Mouse (Mus musculus): ENCODE data around the gene Tnni2. TPM values are rescaled to one million over a fixed set of nuclear protein-coding genes. Genes with fewer than 3 reads are reported as not detected.
"Not testable (repeated sequence)": the region's sequence is repeated elsewhere in the genome, so short reads cannot be mapped to it uniquely, and the experiment has no call there.

Gene Tnni2
- polyA plus RNA-seq (2015; fragmentation: Nextera tagmentation; extraction: Ambion mirVana) = 2.4 and 7.4 TPM in 2 replicates

DNA sequence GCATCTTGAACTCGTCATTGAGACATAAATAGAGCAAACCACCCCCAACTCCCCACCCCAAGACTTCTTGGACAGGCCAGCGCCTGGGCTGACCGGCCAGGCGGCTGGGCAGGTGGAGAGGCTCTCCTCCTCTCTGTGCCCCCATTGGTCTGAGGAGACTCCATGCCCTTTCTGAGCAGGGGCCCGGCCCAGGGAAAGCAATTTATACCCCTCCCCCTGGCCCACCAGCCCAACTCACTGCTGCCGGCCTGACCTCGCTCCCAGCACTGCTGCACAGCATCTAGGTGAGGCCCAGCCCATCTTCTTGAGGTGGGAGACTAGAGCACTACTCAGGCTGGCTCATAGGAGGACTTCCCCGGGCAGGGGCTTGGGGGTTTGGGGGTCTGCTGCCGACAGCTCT, at the start of gene Tnni2:
Tnni2 (plus strand) TSS at position 224 of the 400 bp plus-strand sequence.
- H3K4me2 ChIP-seq = no peak within 1 kb of the TSS
- H3K9me3 ChIP-seq = no peaks in the 10 kb centered on the region
- no peaks in the 10 kb centered on the region for H3K36me3 ChIP-seq
- H3K4me3 ChIP-seq = no peak within 1 kb of the TSS
- WGBS = 75% methylated on average over 9 of the region's 9 CpGs
- no peaks in the 10 kb centered on the region for H3K27me3 ChIP-seq
- H3K4me1 ChIP-seq = peaks cover 16% of the 10 kb centered on the region
- no peak within 1 kb of the TSS for H3K9ac ChIP-seq
- no peak for ATAC-seq (ENCODE audit: borderline replicate concordance, extremely low read depth, low FRiP score, low TSS enrichment)
- peak within 1 kb of the TSS; percentile 64 for H3K27ac ChIP-seq

DNA sequence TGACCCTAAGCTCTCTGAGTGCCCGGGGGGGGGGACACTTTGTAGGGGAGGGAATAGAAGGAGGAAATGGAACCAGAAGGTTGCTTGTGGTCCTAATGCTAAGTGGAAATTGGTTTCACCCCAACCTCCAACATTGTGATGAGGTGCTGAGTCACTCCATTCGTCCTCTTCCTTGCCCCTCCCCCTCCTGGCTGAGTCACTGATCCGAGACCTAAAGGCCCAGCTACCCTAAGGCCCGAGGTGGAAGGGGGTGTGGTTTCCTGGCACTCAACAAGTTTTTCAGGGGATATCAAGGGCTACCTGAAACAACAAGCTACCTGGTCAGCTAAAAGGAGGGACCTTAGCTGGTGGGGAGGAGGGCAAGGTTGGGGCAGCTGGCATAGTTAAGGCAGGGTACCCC, 48.4 kb upstream of the Tnni2 start:
- Histone ChIP-seq H3K4me1 (no peaks in the 10 kb centered on the region), H3K9ac (no peak overlapping the region), H3K27me3 (no peaks in the 10 kb centered on the region), H3K27ac (no peak overlapping the region), H3K4me2 (no peak overlapping the region), H3K36me3 (no peaks in the 10 kb centered on the region), H3K9me3 (no peaks in the 10 kb centered on the region), H3K4me3 (no peak overlapping the region)
- WGBS = 24% methylated on average over 4 of the region's 4 CpGs
- ATAC-seq (ENCODE audit: borderline replicate concordance, extremely low read depth, low FRiP score, low TSS enrichment) = 0 out of 2 replicates have a peak, but pooled peaks have one; percentile 12

DNA sequence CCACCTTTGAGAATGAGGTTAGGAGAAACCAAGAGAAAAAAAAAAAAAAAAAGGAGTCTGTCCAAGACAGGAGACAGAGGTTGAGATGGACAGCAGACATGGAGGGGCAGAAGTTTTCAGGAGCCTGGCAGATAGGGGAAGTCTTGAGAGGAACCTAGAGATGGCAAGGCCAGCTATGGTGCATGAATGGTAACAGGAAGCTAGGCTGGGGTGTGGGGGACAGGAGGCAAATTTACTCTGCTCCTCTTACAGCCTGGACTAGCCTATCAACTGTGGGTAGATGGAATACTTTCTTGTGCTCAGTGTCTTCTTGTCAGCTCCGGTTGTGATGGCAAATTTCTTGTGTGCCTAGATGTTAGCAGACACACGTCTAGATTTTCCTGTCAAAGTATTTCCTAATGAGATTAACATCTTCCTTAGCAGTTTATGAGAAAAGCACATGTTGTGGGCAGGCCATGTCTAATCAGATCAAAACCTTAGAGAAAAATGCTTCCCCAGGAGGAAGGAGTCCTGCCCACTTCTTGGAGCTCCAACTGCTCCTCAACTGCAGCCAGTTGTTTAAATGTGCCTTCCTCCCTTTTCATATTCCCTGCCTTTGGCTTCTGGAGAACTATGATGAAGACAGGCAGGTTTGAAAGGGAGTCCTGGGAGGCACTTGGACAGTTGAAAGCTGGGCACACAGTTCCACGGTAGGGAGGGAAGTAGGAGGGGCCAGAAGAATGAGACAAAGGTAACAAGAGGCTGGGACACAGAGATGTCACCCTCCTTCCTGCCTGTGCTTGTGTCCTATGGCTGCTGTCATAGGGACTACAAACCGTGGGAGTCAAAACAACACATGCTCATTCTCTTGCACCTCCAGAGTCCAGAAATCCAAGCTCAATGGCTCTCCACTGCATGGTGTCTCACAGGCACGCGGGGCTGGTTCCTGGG, 47.1 kb upstream of the Tnni2 start:
- no peaks in the 10 kb centered on the region for H3K9me3 ChIP-seq
- 52% methylated on average over 6 of the region's 6 CpGs for WGBS
- no peak overlapping the region for H3K4me3 ChIP-seq
- no peaks in the 10 kb centered on the region for H3K36me3 ChIP-seq
- no peak overlapping the region for H3K27ac ChIP-seq
- H3K4me1 ChIP-seq = no peaks in the 10 kb centered on the region
- no peak for ATAC-seq (ENCODE audit: borderline replicate concordance, extremely low read depth, low FRiP score, low TSS enrichment)
- H3K27me3 ChIP-seq = no peaks in the 10 kb centered on the region
- no peak overlapping the region for H3K4me2 ChIP-seq
- no peak overlapping the region for H3K9ac ChIP-seq

DNA sequence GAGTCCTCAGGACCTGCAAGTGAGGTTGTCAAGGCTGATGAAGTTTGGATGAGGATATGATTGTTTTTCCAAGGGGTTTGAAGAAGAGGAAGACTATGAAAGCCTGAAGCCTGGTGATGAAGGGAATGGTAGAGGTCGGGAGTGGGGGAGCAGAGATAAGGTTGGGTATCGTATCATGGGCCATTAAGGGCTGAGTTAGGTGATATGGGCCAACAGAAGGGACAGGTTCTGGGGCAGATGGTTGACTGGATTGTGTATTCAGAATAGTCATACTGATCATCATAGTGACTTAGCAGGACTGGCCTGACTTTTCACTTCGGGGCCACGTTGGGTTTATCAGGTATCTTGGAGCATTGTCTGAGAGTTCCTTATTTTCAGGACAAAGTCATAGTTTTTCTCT, 46.1 kb upstream of the Tnni2 start:
- H3K27ac ChIP-seq = no peak overlapping the region
- 81% methylated on average over 4 of the region's 4 CpGs for WGBS
- H3K4me3 ChIP-seq = no peak overlapping the region
- H3K4me1 ChIP-seq = no peaks in the 10 kb centered on the region
- H3K27me3 ChIP-seq = no peaks in the 10 kb centered on the region
- no peaks in the 10 kb centered on the region for H3K36me3 ChIP-seq
- no peak overlapping the region for H3K9ac ChIP-seq
- no peak for ATAC-seq (ENCODE audit: borderline replicate concordance, extremely low read depth, low FRiP score, low TSS enrichment)
- no peak overlapping the region for H3K4me2 ChIP-seq
- H3K9me3 ChIP-seq = no peaks in the 10 kb centered on the region

GRCm38 (mm10) chr7:142396611-142397010, 45.0 kb upstream of the Tnni2 start:
- Histone ChIP-seq H3K27ac (no peak overlapping the region), H3K4me1 (no peaks in the 10 kb centered on the region), H3K9ac (no peak overlapping the region), H3K4me3 (no peak overlapping the region), H3K27me3 (no peaks in the 10 kb centered on the region), H3K4me2 (no peak overlapping the region), H3K36me3 (no peaks in the 10 kb centered on the region), H3K9me3 (no peaks in the 10 kb centered on the region)
- no peak for ATAC-seq (ENCODE audit: borderline replicate concordance, extremely low read depth, low FRiP score, low TSS enrichment)
- 96% methylated on average over 1 of the region's 1 CpGs for whole genome bisulfite sequencing

DNA sequence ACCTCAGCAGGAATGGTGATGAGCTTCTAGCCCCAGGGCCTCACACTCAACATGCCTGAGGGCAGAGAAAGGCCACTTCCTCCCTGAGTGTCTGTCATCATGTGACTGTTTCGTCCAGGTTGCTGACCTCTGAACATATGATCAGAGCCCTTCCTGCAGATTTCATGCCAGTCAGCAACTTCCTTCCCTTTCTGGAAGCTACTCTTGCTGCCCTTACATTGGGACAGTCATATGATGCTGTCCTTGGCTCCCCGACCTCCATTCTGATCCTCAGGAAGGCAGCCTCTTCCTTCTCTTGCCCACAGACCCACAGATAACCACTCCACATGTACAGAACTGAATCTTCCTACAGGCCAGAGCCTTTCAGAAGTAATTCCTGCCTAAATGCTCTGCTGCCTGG, 43.6 kb upstream of the Tnni2 start:
- Histone ChIP-seq H3K9ac (no peak overlapping the region), H3K4me2 (no peak overlapping the region), H3K4me3 (no peak overlapping the region), H3K36me3 (no peaks in the 10 kb centered on the region), H3K27ac (no peak overlapping the region), H3K4me1 (no peaks in the 10 kb centered on the region), H3K27me3 (no peaks in the 10 kb centered on the region), H3K9me3 (no peaks in the 10 kb centered on the region)
- no peak for ATAC-seq (ENCODE audit: borderline replicate concordance, extremely low read depth, low FRiP score, low TSS enrichment)
- WGBS = 35% methylated on average over 2 of the region's 2 CpGs

DNA sequence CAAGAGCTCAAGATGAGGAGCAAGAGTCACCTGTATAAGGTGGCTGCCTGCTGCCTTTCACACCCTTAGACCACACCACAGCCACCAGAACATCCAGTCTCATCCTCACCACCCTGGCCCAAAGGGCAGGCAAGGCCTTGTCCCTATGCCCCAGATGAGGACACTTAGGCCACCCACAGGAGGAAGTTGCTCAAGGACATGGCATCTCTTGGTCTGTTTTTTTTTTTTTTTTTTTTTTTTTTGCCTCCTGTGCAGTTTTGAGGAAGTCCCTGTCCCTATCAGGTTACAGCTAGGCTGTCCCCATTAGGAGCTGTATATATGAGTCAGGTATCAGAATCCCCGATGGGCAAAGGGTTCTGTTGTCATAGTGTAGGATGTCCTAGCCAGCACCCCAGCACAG, 42.4 kb upstream of the Tnni2 start:
- 63% methylated on average over 1 of the region's 1 CpGs for WGBS
- Histone ChIP-seq H3K9me3 (no peaks in the 10 kb centered on the region), H3K4me2 (no peak overlapping the region), H3K9ac (no peak overlapping the region), H3K36me3 (no peaks in the 10 kb centered on the region), H3K4me3 (no peak overlapping the region), H3K4me1 (0 out of 2 replicates have a peak, but pooled peaks cover 4% of the 10 kb centered on the region), H3K27me3 (no peaks in the 10 kb centered on the region), H3K27ac (no peak overlapping the region)
- ATAC-seq (ENCODE audit: borderline replicate concordance, extremely low read depth, low FRiP score, low TSS enrichment) = no peak

DNA sequence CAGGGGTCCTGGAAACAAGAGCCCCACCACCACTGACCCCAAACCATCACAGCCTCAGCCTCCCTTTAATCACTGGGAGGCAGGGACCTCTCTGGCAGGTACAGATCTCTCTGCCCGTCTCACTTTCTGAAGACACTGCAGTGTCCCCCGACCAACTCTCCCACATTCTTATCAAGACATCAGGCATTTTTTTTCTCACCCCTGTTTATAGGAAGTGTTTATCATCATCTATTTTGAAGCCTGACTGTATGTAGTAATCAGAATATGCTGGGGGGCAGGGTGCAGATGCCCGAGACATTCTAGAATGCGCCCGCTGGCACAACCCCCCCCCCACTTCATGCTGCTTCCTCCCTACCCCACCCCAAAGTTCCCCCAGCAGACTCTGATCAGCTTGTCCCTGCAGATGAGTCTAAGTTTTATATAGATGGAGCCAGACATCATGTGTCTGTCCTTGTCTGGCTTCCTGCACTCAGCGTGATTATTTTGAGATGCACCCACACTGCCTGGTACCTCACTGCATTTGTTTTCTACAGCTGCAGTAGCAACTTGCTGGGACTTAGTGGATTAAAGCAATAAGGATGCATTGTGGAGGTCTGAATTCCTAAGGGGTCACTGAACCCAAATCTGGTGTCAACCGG, 41.4 kb upstream of the Tnni2 start:
- Histone ChIP-seq H3K36me3 (no peaks in the 10 kb centered on the region), H3K4me2 (no peak overlapping the region), H3K4me3 (no peak overlapping the region), H3K4me1 (0 out of 2 replicates have a peak, but pooled peaks cover 4% of the 10 kb centered on the region), H3K9ac (no peak overlapping the region), H3K27ac (no peak overlapping the region), H3K9me3 (no peaks in the 10 kb centered on the region), H3K27me3 (no peaks in the 10 kb centered on the region)
- no peak for ATAC-seq (ENCODE audit: borderline replicate concordance, extremely low read depth, low FRiP score, low TSS enrichment)
- WGBS = 61% methylated on average over 7 of the region's 7 CpGs

DNA sequence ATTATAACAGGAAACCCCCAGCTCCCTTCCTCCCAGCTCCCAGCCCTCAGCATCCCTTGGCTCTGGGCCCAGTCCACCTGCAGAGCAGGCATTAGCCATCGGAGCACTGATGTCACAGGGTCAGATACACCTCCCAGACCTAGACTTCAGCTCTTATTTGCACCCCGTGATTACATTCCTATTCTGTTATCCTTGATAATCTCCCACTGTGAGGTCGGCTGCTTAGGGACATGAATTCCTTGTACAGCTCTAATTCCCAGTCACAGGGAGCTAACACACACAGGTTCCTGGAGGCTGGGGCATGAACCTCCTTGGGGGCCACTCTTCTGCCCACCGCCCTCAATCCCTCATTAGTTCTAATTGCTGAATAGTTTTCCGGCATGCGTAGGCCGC, 40.9 kb upstream of the Tnni2 start:
- WGBS = 56% methylated on average over 7 of the region's 7 CpGs

DNA sequence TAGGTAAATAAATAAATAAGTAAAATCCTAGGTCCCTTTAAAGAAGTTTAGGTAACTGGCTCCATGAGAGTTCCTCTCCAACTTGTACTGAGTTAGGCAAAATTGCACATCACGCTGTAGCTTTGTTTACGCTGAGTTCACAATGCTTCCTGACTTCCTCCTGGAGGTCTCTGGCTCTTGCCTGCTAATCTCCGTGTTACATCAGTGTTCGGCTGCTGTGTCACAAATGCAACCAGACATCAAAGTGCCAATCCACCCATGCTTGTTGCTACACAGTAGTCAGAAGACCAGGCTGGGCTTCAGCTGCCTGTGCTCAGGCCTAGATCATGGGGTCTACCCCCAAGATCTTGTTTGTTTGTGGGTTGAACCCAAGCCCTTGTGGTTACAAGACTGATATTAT, 38.0 kb upstream of the Tnni2 start:
- Histone ChIP-seq H3K4me1 (0 out of 2 replicates have a peak, but pooled peaks cover 4% of the 10 kb centered on the region), H3K9me3 (no peaks in the 10 kb centered on the region), H3K4me3 (no peak overlapping the region), H3K4me2 (no peak overlapping the region), H3K36me3 (no peaks in the 10 kb centered on the region), H3K27ac (no peak overlapping the region), H3K9ac (no peak overlapping the region), H3K27me3 (no peaks in the 10 kb centered on the region)
- 55% methylated on average over 4 of the region's 4 CpGs for WGBS
- ATAC-seq (ENCODE audit: borderline replicate concordance, extremely low read depth, low FRiP score, low TSS enrichment) = no peak

More for the DNA sequence above, 40.9 kb upstream of the Tnni2 start:
- H3K36me3 ChIP-seq = no peaks in the 10 kb centered on the region
- ATAC-seq (ENCODE audit: borderline replicate concordance, extremely low read depth, low FRiP score, low TSS enrichment) = no peak
- H3K4me1 ChIP-seq = 0 out of 2 replicates have a peak, but pooled peaks cover 4% of the 10 kb centered on the region
- H3K4me2 ChIP-seq = no peak overlapping the region
- H3K27ac ChIP-seq = no peak overlapping the region
- no peak overlapping the region for H3K4me3 ChIP-seq
- H3K9me3 ChIP-seq = no peaks in the 10 kb centered on the region
- no peak overlapping the region for H3K9ac ChIP-seq
- H3K27me3 ChIP-seq = no peaks in the 10 kb centered on the region

GRCm38 (mm10) chr7:142405134-142405533, 36.5 kb upstream of the Tnni2 start:
- not testable (repeated sequence) for H3K4me1 ChIP-seq; H3K9me3 ChIP-seq; H3K27me3 ChIP-seq; H3K4me2 ChIP-seq; H3K27ac ChIP-seq; H3K36me3 ChIP-seq; ATAC-seq (ENCODE audit: borderline replicate concordance, extremely low read depth, low FRiP score, low TSS enrichment); H3K4me3 ChIP-seq; H3K9ac ChIP-seq
- WGBS = 89% methylated on average over 5 of the region's 5 CpGs

DNA sequence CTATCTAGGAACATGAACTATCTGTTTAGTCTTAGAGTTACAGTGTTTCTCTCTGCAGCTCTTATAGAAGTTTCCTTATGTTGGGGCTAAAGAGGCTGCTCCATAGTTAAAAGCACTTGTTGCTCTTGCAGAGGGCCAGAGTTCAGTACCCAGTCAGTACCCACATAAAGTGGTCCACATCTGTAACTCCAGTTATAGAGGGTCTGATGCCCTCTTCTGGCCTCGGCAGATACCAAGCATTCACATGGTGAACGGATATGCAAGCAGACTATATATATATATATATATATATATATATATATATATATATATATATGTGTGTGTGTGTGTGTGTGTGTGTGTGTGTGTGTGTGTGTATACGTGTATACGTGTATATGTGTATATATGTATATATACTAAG, 33.7 kb upstream of the Tnni2 start:
- 48% methylated on average over 4 of the region's 4 CpGs for WGBS
- Histone ChIP-seq H3K4me3 (no peak overlapping the region), H3K36me3 (no peaks in the 10 kb centered on the region), H3K4me1 (0 out of 2 replicates have a peak, but pooled peaks cover 4% of the 10 kb centered on the region), H3K9me3 (no peaks in the 10 kb centered on the region), H3K27ac (no peak overlapping the region), H3K9ac (no peak overlapping the region), H3K27me3 (no peaks in the 10 kb centered on the region), H3K4me2 (no peak overlapping the region)
- no peak for ATAC-seq (ENCODE audit: borderline replicate concordance, extremely low read depth, low FRiP score, low TSS enrichment)

Measured in lung, embryonic 15.5 days (tissue).